Mouse (Mus musculus): ENCODE data around the gene Slc1a6. TPM values are rescaled to one million over a fixed set of nuclear protein-coding genes. Genes with fewer than 3 reads are reported as not detected.

Gene Slc1a6
- polyA plus RNA-seq (2015; fragmentation: Nextera tagmentation; extraction: Ambion mirVana), result 5.0 and 5.3 TPM in 2 replicates

GRCm38 (mm10) chr10:78779981-78780651 lies at the start of gene Slc1a6:
TSS of gene Slc1a6 (plus strand) at chr10:78780496.
- peak; percentile 85 for ATAC-seq
- peaks cover 16% of the 10 kb centered on the region for H3K4me1 ChIP-seq (replicated peaks)
- no peaks in the 10 kb centered on the region for H3K27me3 ChIP-seq
- H3K4me2 ChIP-seq (replicated peaks), result peak within 1 kb of the TSS; percentile 94
- peak within 1 kb of the TSS; percentile 62 for H3K4me3 ChIP-seq (replicated peaks)
- H3K36me3 ChIP-seq, result no peaks in the 10 kb centered on the region
- WGBS, result under 1% methylated on average over 53 of the region's 54 CpGs
- H3K9me3 ChIP-seq, result no peaks in the 10 kb centered on the region
- H3K9ac ChIP-seq (replicated peaks), result peak within 1 kb of the TSS; percentile 74
- peak within 1 kb of the TSS; percentile 27; the same call in 1 of the 2 replicates for H3K27ac ChIP-seq

DNA sequence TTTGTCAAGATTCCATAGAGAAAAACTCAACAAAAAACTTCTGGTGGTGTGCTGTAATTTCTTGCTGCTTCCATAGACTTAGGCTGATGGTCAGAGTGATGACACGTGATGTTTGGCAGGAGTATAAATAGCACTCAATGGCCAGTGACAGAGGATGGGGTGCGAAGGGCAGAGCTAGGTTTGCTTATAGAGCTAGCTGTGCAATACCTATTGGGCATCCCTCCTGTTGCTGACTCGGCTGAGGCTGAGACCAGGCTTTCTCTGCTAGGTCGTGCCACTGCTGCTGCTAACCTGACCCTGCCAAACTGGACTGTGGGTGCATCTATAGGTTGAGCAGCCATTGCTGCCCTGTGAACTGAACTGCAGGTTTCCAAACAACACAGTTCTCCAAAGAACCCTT lies 40.5 kb upstream of the Slc1a6 start:
- Histone ChIP-seq H3K27me3 (no peaks in the 10 kb centered on the region), H3K4me2 (replicated peaks) (no peak overlapping the region)
- 85% methylated on average over 4 of the region's 4 CpGs for WGBS

GRCm38 (mm10) chr10:78743721-78744120 lies 36.6 kb upstream of the Slc1a6 start:
- peaks cover 9% of the 10 kb centered on the region for H3K27me3 ChIP-seq
- no peak for ATAC-seq
- no peaks in the 10 kb centered on the region for H3K36me3 ChIP-seq
- no peak overlapping the region for H3K9ac ChIP-seq (replicated peaks)
- no peak overlapping the region for H3K27ac ChIP-seq
- no peak overlapping the region for H3K4me2 ChIP-seq (replicated peaks)
- no peak overlapping the region for H3K4me3 ChIP-seq (replicated peaks)
- peaks cover 13% of the 10 kb centered on the region; the same call in 1 of the 2 replicates for H3K4me1 ChIP-seq (replicated peaks)
- no peaks in the 10 kb centered on the region for H3K9me3 ChIP-seq

More for the DNA sequence above, 40.5 kb upstream of the Slc1a6 start:
- Histone ChIP-seq H3K4me3 (replicated peaks) (no peak overlapping the region), H3K27ac (no peak overlapping the region), H3K9ac (replicated peaks) (no peak overlapping the region), H3K9me3 (no peaks in the 10 kb centered on the region), H3K4me1 (replicated peaks) (no peaks in the 10 kb centered on the region), H3K36me3 (no peaks in the 10 kb centered on the region)
- no peak for ATAC-seq

DNA sequence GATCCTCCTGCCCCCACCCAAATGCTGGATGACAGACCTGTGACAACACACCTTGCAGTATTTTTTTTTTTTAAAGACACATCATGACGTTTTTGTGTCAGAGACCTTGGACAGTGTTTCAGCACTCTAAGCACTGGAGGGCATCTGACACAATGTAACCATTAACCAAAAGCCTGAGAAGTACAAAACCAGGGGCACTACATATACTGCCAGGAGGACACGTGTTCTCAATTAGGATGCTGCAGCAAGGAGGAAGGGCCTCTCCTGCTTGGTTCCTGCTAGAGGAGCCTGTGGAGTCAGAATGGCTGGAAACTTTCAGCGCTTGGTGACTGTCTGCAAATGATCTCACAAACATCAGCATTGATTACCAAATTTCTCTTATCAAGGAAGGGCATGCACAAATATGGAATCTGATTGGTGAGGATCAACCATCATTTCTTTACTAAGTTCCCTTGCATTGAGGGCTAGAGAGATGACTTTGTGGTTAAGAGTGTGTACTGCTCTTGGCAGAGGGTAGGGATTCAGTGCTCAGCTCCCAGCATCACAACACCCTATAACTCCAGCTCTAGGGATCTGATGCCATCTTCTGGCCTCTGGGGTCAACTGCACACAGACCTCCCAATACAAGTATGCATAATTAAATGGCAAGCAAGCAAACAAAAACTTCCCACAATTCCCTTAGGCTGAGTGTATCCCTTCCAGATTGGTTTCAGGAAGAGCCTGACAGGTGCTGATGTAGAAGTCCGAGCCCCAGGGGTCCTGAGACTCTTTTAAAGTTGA lies 34.7 kb upstream of the Slc1a6 start:
- no peak overlapping the region for H3K27ac ChIP-seq
- peaks cover 16% of the 10 kb centered on the region for H3K27me3 ChIP-seq
- no peak overlapping the region for H3K4me2 ChIP-seq (replicated peaks)
- no peaks in the 10 kb centered on the region for H3K9me3 ChIP-seq
- no peak overlapping the region for H3K4me3 ChIP-seq (replicated peaks)
- H3K36me3 ChIP-seq, result no peaks in the 10 kb centered on the region
- H3K4me1 ChIP-seq (replicated peaks), result peaks cover 13% of the 10 kb centered on the region; the same call in 1 of the 2 replicates
- no peak overlapping the region for H3K9ac ChIP-seq (replicated peaks)
- WGBS, result 69% methylated on average over 4 of the region's 4 CpGs
- ATAC-seq, result no peak

GRCm38 (mm10) chr10:78747035-78747721 lies 33.1 kb upstream of the Slc1a6 start:
- no peaks in the 10 kb centered on the region for H3K9me3 ChIP-seq
- peak; percentile 83 for ATAC-seq
- 2% methylated on average over 27 of the region's 27 CpGs for WGBS
- no peaks in the 10 kb centered on the region for H3K36me3 ChIP-seq
- H3K27me3 ChIP-seq, result peaks cover 21% of the 10 kb centered on the region
- H3K4me2 ChIP-seq (replicated peaks), result peak overlapping the region; percentile 64
- H3K4me3 ChIP-seq (replicated peaks), result peak overlapping the region; percentile 42
- H3K27ac ChIP-seq, result no peak overlapping the region
- peaks cover 13% of the 10 kb centered on the region; the same call in 1 of the 2 replicates for H3K4me1 ChIP-seq (replicated peaks)
- H3K9ac ChIP-seq (replicated peaks), result peak overlapping the region; percentile 48

DNA sequence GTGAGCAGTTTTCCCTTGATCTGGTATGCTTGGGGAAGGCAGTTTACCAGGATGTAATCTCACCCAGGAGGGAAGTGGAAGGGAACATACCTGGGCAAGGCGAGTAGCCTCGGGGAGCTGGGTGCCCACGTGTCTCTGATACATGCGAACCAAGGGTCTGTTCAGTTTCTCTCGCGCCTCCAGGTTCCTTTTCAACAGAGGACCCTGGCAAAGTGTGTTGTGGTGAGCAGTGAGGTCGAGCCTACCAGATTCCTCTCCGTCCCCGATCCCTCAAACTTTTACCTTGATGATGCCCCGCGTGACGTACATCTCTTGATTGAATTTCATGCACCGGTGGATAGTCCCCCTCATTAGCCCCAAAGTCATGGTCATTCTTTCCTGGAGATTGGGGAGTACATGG lies 32.1 kb upstream of the Slc1a6 start:
- Histone ChIP-seq H3K36me3 (no peaks in the 10 kb centered on the region), H3K4me3 (replicated peaks) (no peak overlapping the region)

DNA sequence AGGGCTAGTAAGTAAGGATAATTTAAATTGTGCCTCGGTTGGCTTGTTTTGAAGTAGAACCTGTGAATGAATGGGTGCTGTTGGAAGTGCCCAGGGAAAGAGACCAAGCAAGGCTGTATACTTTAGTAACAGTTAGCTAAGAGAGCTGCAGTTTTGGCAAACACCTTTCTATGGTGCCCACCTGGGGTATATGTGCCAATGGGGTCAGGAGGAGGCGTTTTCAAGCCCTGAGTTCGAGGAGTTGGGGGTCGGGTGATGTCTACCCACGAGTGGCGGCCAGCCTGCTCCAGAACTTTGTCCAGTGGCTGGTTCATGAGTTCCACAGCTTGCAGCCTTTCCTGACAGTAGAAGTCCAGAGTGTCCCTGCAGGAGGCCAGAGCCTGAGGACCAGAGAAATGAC lies 31.4 kb upstream of the Slc1a6 start:
- WGBS, result 91% methylated on average over 6 of the region's 6 CpGs
- Histone ChIP-seq H3K27ac (no peak overlapping the region), H3K4me1 (replicated peaks) (peaks cover 16% of the 10 kb centered on the region; the same call in 1 of the 2 replicates), H3K36me3 (no peaks in the 10 kb centered on the region), H3K27me3 (peaks cover 21% of the 10 kb centered on the region), H3K4me3 (replicated peaks) (no peak overlapping the region), H3K9ac (replicated peaks) (no peak overlapping the region), H3K9me3 (no peaks in the 10 kb centered on the region), H3K4me2 (replicated peaks) (no peak overlapping the region)
- no peak for ATAC-seq

More for the DNA sequence above, 32.1 kb upstream of the Slc1a6 start:
- ATAC-seq, result no peak
- Histone ChIP-seq H3K9me3 (no peaks in the 10 kb centered on the region), H3K4me2 (replicated peaks) (peak overlapping the region; percentile 64), H3K27ac (no peak overlapping the region), H3K9ac (replicated peaks) (no peak overlapping the region), H3K27me3 (peaks cover 21% of the 10 kb centered on the region), H3K4me1 (replicated peaks) (peaks cover 16% of the 10 kb centered on the region; the same call in 1 of the 2 replicates)
- 83% methylated on average over 13 of the region's 13 CpGs for WGBS

DNA sequence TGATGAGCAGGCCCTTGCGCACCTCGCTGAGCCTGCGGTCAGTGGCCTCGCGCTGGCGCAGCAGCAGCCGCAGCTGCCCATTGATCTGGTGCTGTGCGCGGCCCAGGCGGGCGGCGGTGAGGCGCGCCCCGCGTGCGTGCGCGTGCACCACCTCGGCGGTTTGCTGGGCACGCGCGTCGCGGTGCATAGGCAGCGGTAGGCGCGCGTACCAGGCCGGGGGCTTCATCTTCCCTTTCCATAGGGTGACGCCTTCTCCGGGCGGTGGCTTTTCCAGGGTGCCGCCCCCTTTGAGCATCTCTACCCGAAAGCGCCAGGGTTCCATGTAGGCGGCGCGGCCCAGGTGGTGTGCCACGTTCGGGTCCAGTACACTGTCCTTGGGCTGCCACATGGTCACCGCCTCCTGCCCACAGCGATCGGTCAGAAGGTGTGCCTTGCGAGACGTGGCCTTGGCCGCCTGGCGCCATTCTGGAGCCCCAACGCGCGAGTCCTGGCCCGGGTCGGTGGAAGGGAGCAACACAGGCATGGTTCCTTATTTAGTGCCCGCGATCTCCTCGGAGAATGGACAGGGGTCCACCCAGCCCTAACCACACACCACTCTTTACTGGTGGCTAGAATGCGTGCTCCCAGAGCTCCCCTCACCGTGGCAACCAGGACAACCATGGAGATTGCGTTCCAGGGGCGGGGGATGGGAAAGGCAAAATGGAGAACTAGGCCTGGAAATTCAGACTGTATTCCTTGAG lies 27.7 kb upstream of the Slc1a6 start, which contains the start of gene Ccdc105:
TSS of gene Ccdc105 (minus strand) at position 614 of the 740 bp plus-strand sequence.
- Histone ChIP-seq H3K9me3 (no peaks in the 10 kb centered on the region), H3K27me3 (peaks cover 21% of the 10 kb centered on the region), H3K4me1 (replicated peaks) (0 out of 2 replicates have a peak, but pooled peaks cover 8% of the 10 kb centered on the region), H3K4me3 (replicated peaks) (peak within 1 kb of the TSS; percentile 55), H3K4me2 (replicated peaks) (peak within 1 kb of the TSS; percentile 73), H3K27ac (peak within 1 kb of the TSS; percentile 87), H3K36me3 (no peaks in the 10 kb centered on the region), H3K9ac (replicated peaks) (peak within 1 kb of the TSS; percentile 75)
- WGBS, result under 1% methylated on average over 61 of the region's 61 CpGs
- ATAC-seq, result peak; percentile 95

GRCm38 (mm10) chr10:78756021-78756420 lies 24.3 kb upstream of the Slc1a6 start:
- H3K9me3 ChIP-seq, result no peaks in the 10 kb centered on the region
- H3K36me3 ChIP-seq, result no peaks in the 10 kb centered on the region
- no peak overlapping the region for H3K4me2 ChIP-seq (replicated peaks)
- H3K27ac ChIP-seq, result no peak overlapping the region
- H3K4me3 ChIP-seq (replicated peaks), result no peak overlapping the region
- 33% methylated on average over 6 of the region's 6 CpGs for WGBS
- ATAC-seq, result no peak
- no peak overlapping the region for H3K9ac ChIP-seq (replicated peaks)
- 0 out of 2 replicates have a peak, but pooled peaks cover 3% of the 10 kb centered on the region for H3K4me1 ChIP-seq (replicated peaks)
- peaks cover 1% of the 10 kb centered on the region; the same call in 1 of the 2 replicates for H3K27me3 ChIP-seq

- H3K9me3 ChIP-seq, result 0 out of 2 replicates have a peak, but pooled peaks cover 6% of the 10 kb centered on the region
- H3K36me3 ChIP-seq, result no peaks in the 10 kb centered on the region
- 86% methylated on average over 1 of the region's 1 CpGs for WGBS
- no peaks in the 10 kb centered on the region for H3K27me3 ChIP-seq
- no peak overlapping the region for H3K9ac ChIP-seq (replicated peaks)
- no peaks in the 10 kb centered on the region for H3K4me1 ChIP-seq (replicated peaks)
- no peak overlapping the region for H3K27ac ChIP-seq
- ATAC-seq, result no peak
- H3K4me2 ChIP-seq (replicated peaks), result no peak overlapping the region
- no peak overlapping the region for H3K4me3 ChIP-seq (replicated peaks)
Measured at GRCm38 (mm10) chr10:78765570-78765969, 14.7 kb upstream of the Slc1a6 start.

DNA sequence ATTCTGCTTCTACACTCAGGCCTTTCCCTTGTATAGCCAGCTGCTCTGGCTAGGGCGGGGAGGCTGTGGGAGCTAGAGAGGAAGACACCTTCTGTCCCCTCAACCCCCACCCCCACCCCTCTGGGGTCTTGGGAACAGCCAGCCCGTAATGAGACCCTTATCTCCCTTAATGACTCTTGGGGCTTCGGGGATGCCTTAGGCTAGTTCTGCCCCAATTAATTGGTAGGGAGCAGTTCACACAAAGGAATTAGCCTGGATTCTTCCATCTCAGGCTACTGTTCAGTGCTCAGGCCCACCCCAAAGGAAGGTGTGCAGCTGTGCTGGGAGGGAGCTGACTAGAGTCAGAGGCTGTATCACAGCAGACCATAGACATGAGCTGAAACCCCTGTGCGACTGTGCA lies 4.5 kb upstream of the Slc1a6 start:
- Histone ChIP-seq H3K27me3 (no peaks in the 10 kb centered on the region), H3K9ac (replicated peaks) (no peak overlapping the region), H3K4me3 (replicated peaks) (no peak overlapping the region), H3K4me1 (replicated peaks) (peaks cover 11% of the 10 kb centered on the region), H3K9me3 (no peaks in the 10 kb centered on the region), H3K4me2 (replicated peaks) (no peak overlapping the region), H3K36me3 (no peaks in the 10 kb centered on the region), H3K27ac (peak overlapping the region; percentile 25; the same call in 1 of the 2 replicates)
- 44% methylated on average over 4 of the region's 4 CpGs for WGBS
- peak; percentile 68 for ATAC-seq
